Mouse (Mus musculus) CH12.LX (cell line): ENCODE results near the gene Cdh4. TPM values are rescaled to one million over a fixed set of nuclear protein-coding genes. Genes with fewer than 3 reads are reported as not detected.

Source experiments
- DNase-seq: peaks from one replicate; pipeline ENCODE4 v3.0.0-alpha.2; 2013; ENCODE audit errors: extremely low read depth
- H3K27ac ChIP-seq: 2 replicates; pipeline ENCODE4 v1.5.1; 2012; ENCODE audit warnings: low read depth, mild to moderate bottlenecking, control low read depth, moderate library complexity; ENCODE audit not compliant: insufficient read depth
- H3K27me3 ChIP-seq: replicated peaks from 2 replicates; pipeline ENCODE3; 2012; ENCODE audit warnings: inconsistent platforms
- H3K36me3 ChIP-seq, 2 experiments: replicated peaks in 1 of 2; 2 replicates each; pipeline versions ENCODE3 to v1.6.1; 2012; ENCODE audit warnings: inconsistent platforms in 1 of 2, low read length in 1 of 2, mild to moderate bottlenecking in 1 of 2, mixed read lengths in 1 of 2, moderate library complexity in 1 of 2; ENCODE audit not compliant: control insufficient read depth in 1 of 2, insufficient read depth in 1 of 2
- H3K4me1 ChIP-seq, 2 experiments: 2 replicates each; pipeline ENCODE4 v1.6.1; 2012; ENCODE audit warnings: inconsistent platforms in 1 of 2, moderate library complexity in 1 of 2; ENCODE audit not compliant: insufficient read depth in 2 of 2, control insufficient read depth in 1 of 2
- H3K4me2 ChIP-seq: 2 replicates; pipeline ENCODE4 v1.6.1; 2012; ENCODE audit warnings: low read depth, mild to moderate bottlenecking, control low read depth; ENCODE audit not compliant: poor library complexity, insufficient read depth, severe bottlenecking
- H3K4me3 ChIP-seq, 3 experiments: fragments of 150-350 bp in 1 of 3; sonication (generic) in 1 of 3; replicated peaks in 1 of 3; 2 replicates each; pipeline versions ENCODE3 to v1.5.1; 2011 to 2012; ENCODE audit warnings: low read depth in 2 of 3, low read length in 2 of 3, mild to moderate bottlenecking in 2 of 3, moderate library complexity in 2 of 3, control low read depth in 1 of 3, improper control_type of control experiment in 1 of 3, inconsistent platforms in 1 of 3, mixed read lengths in 1 of 3; ENCODE audit not compliant: poor library complexity in 1 of 3
- H3K79me2 ChIP-seq: replicated peaks from 2 replicates; pipeline ENCODE4 v1.6.1; 2012; ENCODE audit warnings: mild to moderate bottlenecking, moderate library complexity; ENCODE audit not compliant: control insufficient read depth, poor library complexity, insufficient read depth, severe bottlenecking; ENCODE audit errors: extremely low read depth
- H3K9ac ChIP-seq: 2 replicates; pipeline ENCODE4 v1.6.1; 2012; ENCODE audit warnings: low read depth, mild to moderate bottlenecking, control low read depth, moderate library complexity; ENCODE audit not compliant: insufficient read depth
- H3K9me3 ChIP-seq: replicated peaks from 2 replicates; pipeline ENCODE3; 2012; ENCODE audit warnings: low read length, inconsistent platforms, mixed read lengths
- BHLHE40 ChIP-seq: IDR thresholded peaks from 2 replicates; pipeline ENCODE4 v1.6.1; 2011; ENCODE audit warnings: mild to moderate bottlenecking, low read depth, low read length, improper control_type of control experiment
- CHD1 ChIP-seq: IDR thresholded peaks from 2 replicates; pipeline ENCODE4 v1.6.1; 2012; ENCODE audit warnings: low read depth, low read length, improper control_type of control experiment, inconsistent platforms
- CHD2 ChIP-seq: IDR thresholded peaks from 2 replicates; pipeline ENCODE4 v1.6.1; 2011; ENCODE audit warnings: low read length, improper control_type of control experiment
- CTCF ChIP-seq, 2 experiments: IDR thresholded peaks in 1 of 2; conservative IDR thresholded peaks in 1 of 2; 2 replicates each; pipeline ENCODE4 v1.5.1; 2011 to 2012; ENCODE audit warnings: low read depth in 2 of 2, low read length in 2 of 2, improper control_type of control experiment in 1 of 2, inconsistent platforms in 1 of 2, mild to moderate bottlenecking in 1 of 2, moderate library complexity in 1 of 2
- E2F4 ChIP-seq: IDR thresholded peaks from 2 replicates; pipeline ENCODE4 v1.6.1; 2011; ENCODE audit warnings: low read depth, low read length, improper control_type of control experiment; ENCODE audit not compliant: insufficient replicate concordance
- ELF1 ChIP-seq: IDR thresholded peaks from 2 replicates; pipeline ENCODE4 v1.6.1; 2014; ENCODE audit warnings: low read depth, mild to moderate bottlenecking, inconsistent platforms, low read length, improper control_type of control experiment
- EP300 ChIP-seq: IDR thresholded peaks from 2 replicates; pipeline ENCODE4 v1.6.1; 2011; ENCODE audit warnings: low read length, improper control_type of control experiment
- ETS1 ChIP-seq: conservative IDR thresholded peaks from 2 replicates; pipeline ENCODE4 v1.6.1; 2012; ENCODE audit warnings: low read depth, mild to moderate bottlenecking, inconsistent platforms, low read length, improper control_type of control experiment, moderate library complexity
- GABPA ChIP-seq: IDR thresholded peaks from 2 replicates; pipeline ENCODE4 v1.6.1; 2012; ENCODE audit warnings: low read depth, low read length, improper control_type of control experiment, inconsistent platforms; ENCODE audit not compliant: insufficient replicate concordance
- HCFC1 ChIP-seq: IDR thresholded peaks from 2 replicates; pipeline ENCODE4 v1.6.1; 2012; ENCODE audit warnings: low read depth, mild to moderate bottlenecking, inconsistent platforms, low read length, improper control_type of control experiment
- IRF4 ChIP-seq: IDR thresholded peaks from 2 replicates; pipeline ENCODE4 v1.6.1; 2014; ENCODE audit warnings: low read depth, mild to moderate bottlenecking, inconsistent platforms, low read length, improper control_type of control experiment
- JUN ChIP-seq: IDR thresholded peaks from 2 replicates; pipeline ENCODE4 v1.6.1; 2011; ENCODE audit warnings: low read depth, mild to moderate bottlenecking, low read length, improper control_type of control experiment, moderate library complexity; ENCODE audit not compliant: insufficient read depth
- JUND ChIP-seq: conservative IDR thresholded peaks from 2 replicates; pipeline ENCODE4 v1.6.1; 2011; ENCODE audit warnings: low read depth, low read length, improper control_type of control experiment
- KAT2A ChIP-seq: IDR thresholded peaks from 2 replicates; pipeline ENCODE4 v1.6.1; 2012; ENCODE audit warnings: low read length, improper control_type of control experiment, inconsistent platforms; ENCODE audit not compliant: insufficient replicate concordance
- MAFK ChIP-seq: IDR thresholded peaks from 2 replicates; pipeline ENCODE4 v1.6.1; 2011; ENCODE audit warnings: low read length, improper control_type of control experiment; ENCODE audit not compliant: insufficient replicate concordance
- MAX ChIP-seq: IDR thresholded peaks from 2 replicates; pipeline ENCODE4 v1.6.1; 2011; ENCODE audit warnings: low read length, improper control_type of control experiment
- MAZ ChIP-seq: IDR thresholded peaks from 2 replicates; pipeline ENCODE4 v1.6.1; 2012; ENCODE audit warnings: low read depth, mild to moderate bottlenecking, inconsistent platforms, low read length, improper control_type of control experiment, moderate library complexity
- MEF2A ChIP-seq: IDR thresholded peaks from 2 replicates; pipeline ENCODE4 v1.6.1; 2014; ENCODE audit warnings: low read depth, mild to moderate bottlenecking, inconsistent platforms, low read length, improper control_type of control experiment, borderline replicate concordance
- MXI1 ChIP-seq: IDR thresholded peaks from 2 replicates; pipeline ENCODE4 v1.6.1; 2011; ENCODE audit warnings: mild to moderate bottlenecking, low read depth, low read length, improper control_type of control experiment
- MYC ChIP-seq: IDR thresholded peaks from 2 replicates; pipeline ENCODE4 v1.6.1; 2011; ENCODE audit warnings: low read depth, mild to moderate bottlenecking, improper control_type of control experiment, low read length
- NELFE ChIP-seq: IDR thresholded peaks from 2 replicates; pipeline ENCODE4 v1.6.1; 2011; ENCODE audit warnings: low read depth, low read length, improper control_type of control experiment
- NRF1 ChIP-seq: IDR thresholded peaks from 2 replicates; pipeline ENCODE4 v1.6.1; 2014; ENCODE audit warnings: low read depth, mild to moderate bottlenecking, inconsistent platforms, low read length, improper control_type of control experiment, moderate library complexity
- PAX5 ChIP-seq: IDR thresholded peaks from 2 replicates; pipeline ENCODE4 v1.6.1; 2012; ENCODE audit warnings: low read length, inconsistent platforms, mixed read lengths
- POLR2A ChIP-seq: IDR thresholded peaks from 2 replicates; pipeline ENCODE4 v1.6.1; 2011; ENCODE audit warnings: low read depth, mild to moderate bottlenecking, improper control_type of control experiment, low read length
- POLR2AphosphoS2 ChIP-seq: IDR thresholded peaks from 2 replicates; pipeline ENCODE4 v1.6.1; 2011; ENCODE audit warnings: low read depth, low read length, improper control_type of control experiment
- RAD21 ChIP-seq: IDR thresholded peaks from 2 replicates; pipeline ENCODE4 v1.6.1; 2011; ENCODE audit warnings: low read depth, mild to moderate bottlenecking, low read length, improper control_type of control experiment, moderate library complexity
- RCOR1 ChIP-seq: conservative IDR thresholded peaks from 2 replicates; pipeline ENCODE4 v1.6.1; 2012; ENCODE audit warnings: low read depth, mild to moderate bottlenecking, inconsistent platforms, low read length, improper control_type of control experiment
- SIN3A ChIP-seq: IDR thresholded peaks from 2 replicates; pipeline ENCODE4 v1.6.1; 2012; ENCODE audit warnings: low read length, improper control_type of control experiment, inconsistent platforms
- SMC3 ChIP-seq: IDR thresholded peaks from 2 replicates; pipeline ENCODE4 v1.6.1; 2011; ENCODE audit warnings: low read depth, low read length, improper control_type of control experiment
- TCF12 ChIP-seq: IDR thresholded peaks from 2 replicates; pipeline ENCODE4 v1.6.1; 2014; ENCODE audit warnings: low read depth, mild to moderate bottlenecking, inconsistent platforms, low read length, improper control_type of control experiment
- UBTF ChIP-seq: IDR thresholded peaks from 2 replicates; pipeline ENCODE4 v1.6.1; 2012; ENCODE audit warnings: low read depth, mild to moderate bottlenecking, inconsistent platforms, low read length, improper control_type of control experiment, moderate library complexity
- USF1 ChIP-seq: IDR thresholded peaks from 2 replicates; pipeline ENCODE4 v1.6.1; 2014; ENCODE audit warnings: low read depth, mild to moderate bottlenecking, inconsistent platforms, low read length, improper control_type of control experiment
- USF2 ChIP-seq: conservative IDR thresholded peaks from 2 replicates; pipeline ENCODE4 v1.6.1; 2011; ENCODE audit warnings: low read depth, low read length, improper control_type of control experiment
- ZC3H11A ChIP-seq: IDR thresholded peaks from 2 replicates; pipeline ENCODE4 v1.6.1; 2012; ENCODE audit warnings: low read depth, mild to moderate bottlenecking, inconsistent platforms, low read length, improper control_type of control experiment
- ZNF384 ChIP-seq: IDR thresholded peaks from 2 replicates; pipeline ENCODE4 v1.6.1; 2012; ENCODE audit warnings: low read depth, low read length, improper control_type of control experiment, inconsistent platforms
- dilution Hi-C: fragments of 300-500 bp; cut with MboI; formaldehyde crosslinking; loops from 2 replicates; pipeline ENCODE4 v1.14.3; 2020; ENCODE audit warnings: low sequenced_read_pairs; ENCODE audit not compliant: extremely low pct_unique_long_range_greater_than_20kb, extremely low pct_ligation_motif_present
- in situ Hi-C: fragments of 300-500 bp; cut with MboI; formaldehyde crosslinking; loops from 3 replicates; pipeline ENCODE4 v1.14.3; 2019; ENCODE audit warnings: low sequenced_read_pairs, low pct_ligation_motif_present, low pct_unique_long_range_greater_than_20kb, mixed read lengths
- polyA plus RNA-seq: library from polyadenylated mRNA; unstranded; fragments of >175 nt; gene quantifications from 2 replicates; pipeline ENCODE4 v1.2.1, GENCODE M21; 2012; ENCODE audit warnings: low read depth; ENCODE audit not compliant: insufficient read length
- total RNA-seq, 2 experiments: library from RNA; depleted of rRNA; stranded (reverse); fragments of 300-350 nt in 1 of 2; fragments of >200 nt in 1 of 2; gene quantifications; 2 replicates each; pipeline ENCODE4 v1.2.3; 2012 to 2014

The Cdh4 gene
- total and polyA plus RNA-seq, 3 experiments, result not detected

DNA sequence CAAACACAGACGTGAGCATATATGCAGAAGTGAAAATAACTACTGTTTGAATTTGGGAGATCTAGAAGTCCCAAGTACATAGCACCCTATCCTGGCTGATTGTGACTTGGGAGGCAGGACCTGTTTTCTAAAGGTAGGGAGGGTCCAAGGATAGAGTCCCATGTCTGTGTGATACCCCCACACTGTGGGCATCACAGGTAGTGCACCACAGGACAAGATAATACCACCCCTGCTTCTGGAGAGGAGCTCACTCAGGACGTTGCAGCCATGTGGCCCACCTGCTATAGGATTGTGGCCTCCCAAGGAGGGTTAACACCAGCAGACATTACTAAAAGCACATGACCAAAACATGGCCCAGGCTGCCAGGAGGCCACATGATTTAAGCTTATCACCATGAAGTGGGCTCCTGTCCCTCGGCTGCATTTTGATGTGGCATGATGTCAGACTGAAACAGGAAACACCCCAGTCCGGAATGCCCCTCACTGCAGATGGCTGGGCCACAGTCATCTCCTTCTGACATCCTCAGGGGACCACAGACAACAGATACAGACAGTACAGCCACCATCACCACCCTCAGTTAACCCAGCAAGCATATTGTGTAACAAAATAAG lies 280.6 kb downstream of the Cdh4 start:
- Histone ChIP-seq H3K36me3 (no peaks in the 10 kb centered on the region), H3K9ac (peak overlapping the region; percentile 23), H3K4me1 (peaks cover 36 to 82% of the 10 kb centered on the region in 2 experiments), H3K27me3 (no peaks in the 10 kb centered on the region), H3K27ac (peak overlapping the region; percentile 88), H3K79me2 (no peaks in the 10 kb centered on the region), H3K4me3 (peak overlapping the region in 2 of 3 experiments; percentile 1 to 50), H3K4me2 (peak overlapping the region; percentile 18; the same call in 1 of the 2 replicates), H3K9me3 (no peaks in the 10 kb centered on the region)
- DNase-seq, result peak; percentile 95
- peak; percentile 85 for TF ChIP-seq EP300
- no peak for TF ChIP-seq MAFK
- TF ChIP-seq RAD21, result peak; percentile 88
- TF ChIP-seq USF1, result peak; percentile 75
- peak; percentile 91 for TF ChIP-seq MYC
- TF ChIP-seq E2F4, result no peak
- TF ChIP-seq JUN, result peak; percentile 77
- TF ChIP-seq ETS1, result peak; percentile 90
- peak; percentile 54 for TF ChIP-seq USF2
- peak; percentile 55; the same call in 1 of the 2 replicates for TF ChIP-seq ELF1
- TF ChIP-seq PAX5, result no peak
- TF ChIP-seq UBTF, result no peak
- TF ChIP-seq MEF2A, result peak; percentile 76; the same call in 1 of the 2 replicates
- no peak for TF ChIP-seq POLR2AphosphoS2
- TF ChIP-seq GABPA, result no peak
- no peak for TF ChIP-seq MAZ
- TF ChIP-seq CHD1, result 0 out of 2 replicates have a peak, but pooled peaks have one; percentile 5
- TF ChIP-seq POLR2A, result no peak
- TF ChIP-seq BHLHE40, result peak; percentile 87
- TF ChIP-seq NRF1, result no peak
- no peak for TF ChIP-seq ZC3H11A
- TF ChIP-seq IRF4, result peak; percentile 95
- no peak for TF ChIP-seq KAT2A
- peak; percentile 52; the same call in 1 of the 2 replicates for TF ChIP-seq JUND
- TF ChIP-seq SMC3, result peak; percentile 71
- no peak; the same call in 1 of the 2 replicates for TF ChIP-seq SIN3A
- no peak for TF ChIP-seq HCFC1
- TF ChIP-seq MXI1, result no peak; the same call in 1 of the 2 replicates
- no peak for TF ChIP-seq ZNF384
- TF ChIP-seq CTCF (conservative IDR thresholded peaks at IDR 0.05 in 1 of 2, IDR thresholded peaks at IDR 0.05 in 1 of 2; ENCODE audit: low read depth in 2 of 2, low read length in 2 of 2), result peak; percentile 64 to 78
- no peak for TF ChIP-seq RCOR1
- peak; percentile 91 for TF ChIP-seq MAX
- TF ChIP-seq TCF12, result peak; percentile 97
- TF ChIP-seq CHD2, result no peak
- no peak; the same call in 1 of the 2 replicates for TF ChIP-seq NELFE
- in situ Hi-C loops, result no loop called here
- dilution Hi-C loops, result no loop called here
